Mouse (Mus musculus) adrenal gland (tissue): ENCODE data around the gene Rnf4.

Source experiments
- intact Hi-C: fragments of 180-260 bp; cut with DNase I; formaldehyde crosslinking; loops from one replicate; pipeline ENCODE4 v1.15.1; 2025

The Rnf4 gene

DNA sequence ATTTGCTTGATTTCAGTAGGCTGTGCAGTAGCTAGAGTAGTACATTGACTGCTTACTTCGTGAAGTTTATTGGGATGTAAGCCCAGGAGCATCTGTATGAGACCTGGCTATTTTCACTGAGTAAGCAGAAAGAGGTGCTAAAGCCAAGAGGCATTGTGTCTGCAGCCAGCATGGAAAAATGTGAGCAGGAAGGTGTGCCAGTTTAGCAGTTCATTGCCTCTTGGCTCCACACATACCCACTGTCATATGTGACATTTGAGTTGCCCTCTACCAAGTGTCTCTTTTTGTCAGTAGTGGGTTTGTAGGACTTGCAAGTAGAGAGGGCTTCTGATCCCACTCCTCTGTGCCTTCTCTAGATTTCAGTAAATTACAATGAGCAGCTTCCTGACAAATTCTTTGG, 62.2 kb downstream of the Rnf4 start:
- intact Hi-C loops = no loop called here
